Mouse (Mus musculus): ENCODE data around the gene Rasal1. TPM values are rescaled to one million over a fixed set of nuclear protein-coding genes. Genes with fewer than 3 reads are reported as not detected.

Rasal1 gene
- total RNA-seq (2023), result 1 to 10 TPM; 1.1 to 1.3 TPM

DNA sequence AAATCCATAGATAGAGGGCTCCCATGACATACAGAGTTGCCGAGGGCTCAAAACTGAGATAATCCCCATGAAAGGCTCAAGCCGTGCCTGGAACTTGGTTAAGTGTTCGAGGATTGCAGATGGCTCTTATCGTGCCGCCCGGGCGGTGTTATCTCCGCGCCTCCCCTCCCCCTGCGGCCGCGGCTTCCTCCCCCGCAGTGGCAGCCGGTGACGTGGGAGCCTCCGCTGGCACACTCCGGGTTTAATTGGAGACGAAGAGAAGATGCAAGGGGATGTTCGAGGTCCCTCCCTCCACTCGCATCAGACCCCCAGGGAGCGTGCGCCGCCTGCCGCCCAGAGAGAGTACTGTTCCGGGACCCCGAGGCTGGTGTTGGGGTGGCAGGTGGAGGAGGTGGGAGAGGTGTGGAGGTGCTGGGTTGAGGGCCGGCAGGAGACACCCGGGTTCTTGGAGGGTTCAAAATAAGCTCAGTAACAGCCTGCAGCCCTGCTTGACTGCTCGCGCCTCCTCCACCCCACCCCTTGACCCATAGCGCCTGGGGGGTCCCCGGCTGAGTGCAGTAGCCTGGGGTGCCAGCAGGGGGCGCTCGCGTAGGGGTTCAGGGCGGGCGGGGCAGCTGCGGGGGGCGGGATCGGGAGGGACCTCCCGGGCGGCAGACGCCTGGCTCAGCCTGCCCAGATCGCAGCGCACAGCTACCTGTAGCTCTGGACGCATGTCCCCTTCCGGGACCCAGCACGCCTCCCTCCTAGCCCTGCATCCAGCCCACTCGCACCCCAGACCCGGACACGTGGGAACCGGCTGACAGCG is at the start of gene Rasal1:
Gene Rasal1, plus strand, starts transcription at position 244 of the 805 bp plus-strand sequence.

GRCm38 (mm10) chr5:120612442-120612821 is 36.2 kb upstream of the Rasal1 start, which contains the start of the genes Rita1 and Ddx54:
Gene Rita1, minus strand, starts transcription at chr5:120612589.
Gene Ddx54, plus strand, starts transcription at chr5:120612739.

GRCm38 (mm10) chr5:120634131-120634530 is 14.5 kb upstream of the Rasal1 start, which contains the start of gene Cfap73:
Gene Cfap73, minus strand, starts transcription at chr5:120634235.

DNA sequence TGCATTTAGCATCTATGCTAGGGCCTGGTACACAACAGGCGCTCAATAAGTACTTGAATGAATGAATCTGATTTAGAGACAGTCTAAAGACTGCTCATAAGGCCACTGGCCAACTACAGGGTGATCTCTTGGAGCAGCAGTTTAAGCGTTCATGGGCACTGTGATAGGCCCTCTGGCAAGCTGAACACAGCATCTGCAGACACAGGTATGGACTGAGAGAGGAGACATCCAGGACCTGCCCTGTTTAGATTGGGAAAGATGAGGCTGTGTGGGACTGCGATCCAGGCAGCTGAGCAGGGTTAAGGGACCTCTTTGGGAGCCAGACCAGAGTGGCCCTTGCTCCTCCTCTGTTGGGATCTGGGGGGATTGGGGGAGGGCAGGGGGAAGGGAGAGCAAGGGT is 63.2 kb downstream of the Rasal1 start, which contains the start of gene Dtx1:
Gene Dtx1, minus strand, starts transcription at position 101 of the 400 bp plus-strand sequence.

Other genes starting within 250 kb of the Rasal1 start
- gene Lhx5, start 217.1 kb upstream of the Rasal1 start, total RNA-seq (2023), result not detected
- gene Sdsl, start 176.0 kb upstream of the Rasal1 start, total RNA-seq (2023), result 1 to 10 TPM in 1 of 2 experiments, not detected in 1; 1.6 TPM
- gene Sds, start 172.3 kb upstream of the Rasal1 start, total RNA-seq (2023), result not detected
- 10 to 100 TPM; 14.2 to 17.1 TPM for gene Plbd2, start 145.2 kb upstream of the Rasal1 start, total RNA-seq (2023)
- gene Slc8b1, start 137.6 kb upstream of the Rasal1 start, total RNA-seq (2023), result 100 to 1,000 TPM in 1 of 2 experiments, 10 to 100 TPM in 1; 95.6 to 116 TPM
- gene Tpcn1, start 60.1 kb upstream of the Rasal1 start, total RNA-seq (2023), result 10 to 100 TPM; 40.3 to 44.9 TPM
- gene Iqcd, start 59.8 kb upstream of the Rasal1 start, total RNA-seq (2023), result under 1 TPM; 0.31 to 0.78 TPM
- gene Rita1, start 36.2 kb upstream of the Rasal1 start, total RNA-seq (2023), result 1 to 10 TPM; 2.2 to 2.5 TPM
- gene Ddx54, start 36.1 kb upstream of the Rasal1 start, total RNA-seq (2023), result 10 to 100 TPM; 38.6 to 47.1 TPM
- gene Cfap73, start 14.6 kb upstream of the Rasal1 start, total RNA-seq (2023), result not detected
- gene Dtx1, start 63.1 kb downstream of the Rasal1 start, total RNA-seq (2023), result 1 to 10 TPM in 1 of 2 experiments, under 1 TPM in 1; 0.49 to 1.1 TPM
- 1 to 10 TPM; 3.2 to 7.8 TPM for gene Oas2, start 101.0 kb downstream of the Rasal1 start, total RNA-seq (2023)
- 10 to 100 TPM; 10.8 to 13.8 TPM for gene Oas3, start 128.8 kb downstream of the Rasal1 start, total RNA-seq (2023)
- not detected for gene Oas1e, start 146.7 kb downstream of the Rasal1 start, total RNA-seq (2023)
- 1 to 10 TPM; 2.9 to 3.0 TPM for gene Oas1c, start 163.7 kb downstream of the Rasal1 start, total RNA-seq (2023)
- gene Oas1f, start 198.6 kb downstream of the Rasal1 start, total RNA-seq (2023), result not detected
- not detected for gene Oas1h, start 212.6 kb downstream of the Rasal1 start, total RNA-seq (2023)
- gene Oas1g, start 238.8 kb downstream of the Rasal1 start, total RNA-seq (2023), result 1 to 10 TPM in 1 of 2 experiments, under 1 TPM in 1; 0.86 to 1.8 TPM